Mouse (Mus musculus) hindbrain, embryonic 11.5 days (tissue): ENCODE data around the gene Fars2. TPM values are rescaled to one million over a fixed set of nuclear protein-coding genes. Genes with fewer than 3 reads are reported as not detected.

Experiments used
- ATAC-seq: fragments of 200-750 bp; cut with Nextera tagmentation; 2 replicates; pipeline ENCODE4 v1.8.0; 2017; ENCODE audit warnings: mild to moderate bottlenecking, moderate TSS enrichment, moderate library complexity; ENCODE audit not compliant: low FRiP score
- DNase-seq: peaks from one replicate; pipeline ENCODE4 v3.0.0-alpha.2; 2015; ENCODE audit warnings: low spot score
- H3K27ac ChIP-seq: fragments of 300-500 bp; sonication (generic); 2 replicates; pipeline ENCODE4 v1.5.1; 2014; ENCODE audit warnings: mild to moderate bottlenecking, low read depth, low read length
- H3K27me3 ChIP-seq: fragments of 300-500 bp; sonication (generic); 2 replicates; pipeline ENCODE4 v1.6.1; 2014; ENCODE audit warnings: mild to moderate bottlenecking, low read length, moderate library complexity, mixed read lengths; ENCODE audit not compliant: control insufficient read depth, insufficient read depth
- H3K36me3 ChIP-seq: fragments of 300-500 bp; sonication (generic); 2 replicates; pipeline ENCODE4 v1.6.1; 2014; ENCODE audit warnings: mild to moderate bottlenecking, low read length, moderate library complexity, mixed read lengths; ENCODE audit not compliant: control insufficient read depth, insufficient read depth
- H3K4me1 ChIP-seq: fragments of 300-500 bp; sonication (generic); replicated peaks from 2 replicates; pipeline ENCODE4 v1.6.1; 2014; ENCODE audit warnings: low read length, mixed read lengths; ENCODE audit not compliant: control insufficient read depth, insufficient read depth
- H3K4me2 ChIP-seq: fragments of 300-500 bp; sonication (generic); replicated peaks from 2 replicates; pipeline ENCODE4 v1.6.1; 2014; ENCODE audit warnings: mild to moderate bottlenecking, low read depth, low read length
- H3K4me3 ChIP-seq: fragments of 300-500 bp; sonication (generic); 2 replicates; pipeline ENCODE4 v1.5.1; 2014; ENCODE audit warnings: low read depth, low read length
- H3K9ac ChIP-seq: fragments of 300-500 bp; sonication (generic); 2 replicates; pipeline ENCODE4 v1.6.1; 2014; ENCODE audit warnings: low read depth, low read length
- H3K9me3 ChIP-seq: fragments of 300-500 bp; sonication (generic); 2 replicates; pipeline ENCODE4 v1.6.1; 2016; ENCODE audit warnings: low read length; ENCODE audit not compliant: control insufficient read depth
- WGBS: fragments of 180-500 bp; shearing (Covaris S2); extraction: QIAGEN DNeasy Blood & Tissue Kit; methylation state at CpG from one replicate; pipeline ENCODE4 v1.1.7; 2014; 5-methylcytosine and 5-hydroxymethylcytosine counted together
- polyA plus RNA-seq: library from polyadenylated mRNA; unstranded; fragments of >200 nt; fragmentation: Nextera tagmentation; extraction: Ambion mirVana; gene quantifications from 2 replicates; pipeline ENCODE4 v1.2.1, GENCODE M21; 2014

The Fars2 gene
- polyA plus RNA-seq, 1 experiment from 2014 or later = 31.1 TPM

DNA sequence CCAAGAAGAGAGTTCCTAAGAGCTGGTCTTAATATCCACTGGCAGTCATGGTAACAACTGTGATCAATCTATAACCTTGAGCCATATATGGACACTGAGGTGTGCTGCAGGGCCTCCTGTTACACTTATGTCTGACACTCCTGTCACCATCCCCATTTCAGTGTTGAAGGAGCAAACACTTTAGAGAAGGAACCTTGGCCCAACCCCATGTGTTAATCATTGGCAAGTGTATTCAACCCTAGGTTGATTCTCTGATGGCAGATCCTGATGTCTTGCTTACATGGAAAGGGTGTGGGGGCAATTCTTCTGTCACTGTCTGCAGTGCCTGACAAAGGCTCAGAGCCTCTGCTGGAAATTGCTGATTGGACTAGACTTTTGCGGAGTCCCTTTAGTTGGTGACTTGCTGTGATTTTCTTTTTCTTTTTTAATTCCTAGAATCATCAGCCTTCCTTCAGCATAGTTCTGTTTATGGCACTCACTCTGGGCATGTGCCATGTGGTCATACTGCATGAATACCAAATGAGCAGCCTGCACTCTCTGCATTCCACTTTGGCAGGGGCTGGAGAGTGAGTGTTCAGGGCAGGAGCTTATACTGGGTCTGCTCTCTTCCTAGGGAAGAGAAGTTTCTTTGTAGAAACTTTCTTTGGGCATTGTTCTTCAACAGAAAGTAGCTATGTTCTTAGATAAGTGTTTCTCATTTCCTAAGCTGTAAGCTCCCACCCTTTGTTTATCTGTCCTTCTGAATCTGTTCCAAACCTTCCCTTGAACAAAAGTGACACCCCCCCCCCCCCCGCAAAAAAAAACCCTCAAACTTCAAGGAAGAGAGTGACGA, 181.0 kb downstream of the Fars2 start:
- no peak overlapping the region for H3K9ac ChIP-seq
- H3K36me3 ChIP-seq = no peaks in the 10 kb centered on the region
- no peak overlapping the region for H3K4me3 ChIP-seq
- H3K27ac ChIP-seq = no peak overlapping the region
- H3K4me2 ChIP-seq = no peak overlapping the region
- DNase-seq (no peak), ATAC-seq (no peak)
- H3K27me3 ChIP-seq = no peaks in the 10 kb centered on the region
- H3K4me1 ChIP-seq = no peaks in the 10 kb centered on the region
- no peaks in the 10 kb centered on the region for H3K9me3 ChIP-seq
- 62% methylated on average over 3 of the region's 3 CpGs for WGBS

DNA sequence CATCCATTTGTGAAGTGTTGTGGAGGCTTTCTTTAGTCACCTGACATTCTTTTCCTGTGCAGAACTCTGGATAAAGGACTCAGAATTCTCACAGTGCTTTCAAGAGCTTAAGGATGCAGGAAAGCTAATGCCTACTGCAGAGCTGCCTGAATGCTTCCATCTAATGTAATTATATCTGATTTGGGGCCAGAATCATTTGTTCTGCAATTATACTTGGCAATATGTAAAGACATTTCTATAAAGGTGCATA, 181.5 kb downstream of the Fars2 start:
- no peak for ATAC-seq
- no peak overlapping the region for H3K9ac ChIP-seq

DNA sequence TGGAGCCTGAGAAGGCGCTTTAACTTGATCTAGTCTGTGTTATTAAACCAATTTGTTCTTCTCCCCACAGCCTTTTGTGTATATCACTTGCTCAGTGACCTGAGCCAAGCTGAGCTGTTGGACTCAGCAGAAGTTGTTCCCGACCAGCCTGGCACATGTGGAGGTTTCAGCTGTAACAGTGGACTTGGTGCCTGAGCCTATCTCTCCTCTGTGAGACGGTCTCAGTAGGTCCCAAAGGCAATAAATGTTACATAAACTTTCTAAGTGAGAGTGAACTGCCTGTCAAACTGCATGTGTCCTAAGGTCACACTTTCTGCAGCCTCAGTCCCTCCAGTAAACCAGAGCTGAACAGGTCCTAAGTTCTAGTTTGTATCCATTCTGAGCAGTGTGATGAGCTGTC, 185.6 kb downstream of the Fars2 start:
- H3K4me1 ChIP-seq = no peaks in the 10 kb centered on the region
- no peak overlapping the region for H3K4me3 ChIP-seq
- H3K27me3 ChIP-seq = no peaks in the 10 kb centered on the region
- ATAC-seq (no peak), DNase-seq (no peak)
- no peak overlapping the region for H3K9ac ChIP-seq
- no peak overlapping the region for H3K4me2 ChIP-seq
- no peaks in the 10 kb centered on the region for H3K36me3 ChIP-seq
- 81% methylated on average over 3 of the region's 3 CpGs for WGBS
- no peaks in the 10 kb centered on the region for H3K9me3 ChIP-seq
- no peak overlapping the region for H3K27ac ChIP-seq

More for the DNA sequence above, 181.5 kb downstream of the Fars2 start:
- H3K4me3 ChIP-seq = no peak overlapping the region
- no peak for DNase-seq
- no peaks in the 10 kb centered on the region for H3K9me3 ChIP-seq
- no peaks in the 10 kb centered on the region for H3K36me3 ChIP-seq
- no peaks in the 10 kb centered on the region for H3K27me3 ChIP-seq
- no peak overlapping the region for H3K27ac ChIP-seq
- no peak overlapping the region for H3K4me2 ChIP-seq
- no peaks in the 10 kb centered on the region for H3K4me1 ChIP-seq

DNA sequence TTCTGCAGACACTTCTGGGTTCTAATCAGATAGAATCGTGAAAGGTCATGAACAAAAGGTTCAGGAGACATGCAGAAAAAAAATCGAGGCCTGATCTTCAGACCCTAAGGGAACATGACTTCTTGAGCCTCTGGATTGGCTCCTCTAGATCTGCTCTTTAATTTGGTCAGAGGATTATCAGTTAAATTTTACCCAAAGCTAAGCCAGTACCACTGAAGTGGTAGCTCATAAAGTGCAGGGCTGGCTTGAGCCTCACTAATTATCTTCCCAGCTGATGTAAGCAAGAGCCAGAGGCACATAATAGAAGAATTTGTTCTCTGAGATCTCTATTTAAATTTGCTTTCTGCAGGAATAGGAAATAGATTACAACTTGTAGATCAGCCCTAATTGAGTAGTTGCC, 188.1 kb downstream of the Fars2 start:
- no peak overlapping the region for H3K9ac ChIP-seq
- no peaks in the 10 kb centered on the region for H3K9me3 ChIP-seq
- no peaks in the 10 kb centered on the region for H3K36me3 ChIP-seq
- DNase-seq (no peak), ATAC-seq (no peak)
- no peak overlapping the region for H3K27ac ChIP-seq
- no peak overlapping the region for H3K4me3 ChIP-seq
- 78% methylated on average over 2 of the region's 2 CpGs for WGBS
- H3K4me1 ChIP-seq = no peaks in the 10 kb centered on the region
- no peaks in the 10 kb centered on the region for H3K27me3 ChIP-seq
- H3K4me2 ChIP-seq = no peak overlapping the region

DNA sequence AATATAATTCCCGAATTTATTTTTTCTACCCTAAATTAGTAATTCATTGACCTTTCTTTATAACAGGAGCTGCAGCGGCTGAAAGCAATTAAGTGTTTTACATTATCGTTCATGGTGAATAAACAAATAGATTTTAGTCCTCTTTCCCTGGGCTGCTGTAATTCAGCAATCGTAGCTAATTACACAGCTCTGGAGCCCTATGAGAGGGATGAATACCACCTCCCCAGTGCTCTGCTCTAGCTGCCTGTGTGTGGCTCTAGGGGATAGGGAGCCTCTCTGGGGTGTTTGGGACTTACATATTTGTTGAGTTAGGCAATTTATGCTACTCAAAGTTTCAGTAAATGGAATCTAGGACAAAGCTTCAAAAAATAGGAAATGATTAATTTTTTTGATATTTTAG, 190.2 kb downstream of the Fars2 start:
- Histone ChIP-seq H3K36me3 (no peaks in the 10 kb centered on the region), H3K9ac (no peak overlapping the region), H3K4me1 (no peaks in the 10 kb centered on the region), H3K4me2 (no peak overlapping the region), H3K27ac (no peak overlapping the region), H3K27me3 (no peaks in the 10 kb centered on the region), H3K4me3 (no peak overlapping the region), H3K9me3 (no peaks in the 10 kb centered on the region)
- ATAC-seq (no peak), DNase-seq (no peak)
- 80% methylated on average over 4 of the region's 4 CpGs for WGBS

DNA sequence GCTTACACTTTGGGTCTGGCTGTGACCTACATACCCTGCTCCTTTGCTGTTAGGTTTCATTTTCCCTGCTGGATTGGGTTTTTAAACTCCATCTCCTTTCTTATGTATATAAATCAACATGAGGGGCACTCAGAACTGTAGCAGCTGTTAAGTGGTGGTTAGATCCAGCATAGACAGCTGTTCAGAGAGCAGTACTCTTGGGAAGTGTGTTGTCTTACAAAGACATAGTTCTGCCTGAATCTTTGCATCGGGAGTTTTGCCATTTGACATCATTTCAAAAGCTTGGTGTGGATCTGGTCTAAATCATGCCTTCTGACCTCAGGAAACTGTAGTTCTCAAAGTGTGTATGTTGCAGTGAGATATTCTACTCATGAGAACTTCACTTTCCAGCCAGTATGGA, 191.9 kb downstream of the Fars2 start:
- no peak for DNase-seq
- 79% methylated on average over 1 of the region's 1 CpGs for WGBS
- H3K4me3 ChIP-seq = no peak overlapping the region
- H3K27ac ChIP-seq = no peak overlapping the region
- H3K36me3 ChIP-seq = no peaks in the 10 kb centered on the region
- H3K9ac ChIP-seq = no peak overlapping the region
- H3K27me3 ChIP-seq = no peaks in the 10 kb centered on the region
- no peak overlapping the region for H3K4me2 ChIP-seq
- no peaks in the 10 kb centered on the region for H3K9me3 ChIP-seq
- no peak for ATAC-seq
- H3K4me1 ChIP-seq = no peaks in the 10 kb centered on the region

DNA sequence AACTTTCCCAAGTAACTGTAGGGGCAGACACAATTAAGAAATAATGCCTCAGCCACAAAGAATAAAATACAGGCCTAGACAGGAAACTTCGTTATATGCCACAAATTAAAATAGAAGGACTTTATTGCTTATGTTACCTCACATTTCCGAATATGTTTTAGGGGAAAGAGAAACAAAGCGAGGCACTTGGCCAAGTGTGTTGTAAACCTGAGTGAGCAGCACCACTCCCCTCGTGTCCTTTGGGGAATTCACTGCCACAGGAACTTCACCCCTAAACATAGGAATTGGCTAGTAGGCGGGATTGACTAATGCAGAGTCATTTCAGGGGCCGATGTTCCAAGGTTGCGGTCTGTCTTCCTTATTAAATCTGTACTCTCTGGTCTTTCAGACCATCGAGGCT, 197.0 kb downstream of the Fars2 start:
- H3K9me3 ChIP-seq = no peaks in the 10 kb centered on the region
- H3K9ac ChIP-seq = no peak overlapping the region
- H3K4me3 ChIP-seq = no peak overlapping the region
- no peak for ATAC-seq
- no peak for DNase-seq
- no peaks in the 10 kb centered on the region for H3K27me3 ChIP-seq
- no peak overlapping the region for H3K4me2 ChIP-seq
- no peaks in the 10 kb centered on the region for H3K4me1 ChIP-seq
- H3K36me3 ChIP-seq = no peaks in the 10 kb centered on the region
- no peak overlapping the region for H3K27ac ChIP-seq
- 89% methylated on average over 8 of the region's 8 CpGs for WGBS

DNA sequence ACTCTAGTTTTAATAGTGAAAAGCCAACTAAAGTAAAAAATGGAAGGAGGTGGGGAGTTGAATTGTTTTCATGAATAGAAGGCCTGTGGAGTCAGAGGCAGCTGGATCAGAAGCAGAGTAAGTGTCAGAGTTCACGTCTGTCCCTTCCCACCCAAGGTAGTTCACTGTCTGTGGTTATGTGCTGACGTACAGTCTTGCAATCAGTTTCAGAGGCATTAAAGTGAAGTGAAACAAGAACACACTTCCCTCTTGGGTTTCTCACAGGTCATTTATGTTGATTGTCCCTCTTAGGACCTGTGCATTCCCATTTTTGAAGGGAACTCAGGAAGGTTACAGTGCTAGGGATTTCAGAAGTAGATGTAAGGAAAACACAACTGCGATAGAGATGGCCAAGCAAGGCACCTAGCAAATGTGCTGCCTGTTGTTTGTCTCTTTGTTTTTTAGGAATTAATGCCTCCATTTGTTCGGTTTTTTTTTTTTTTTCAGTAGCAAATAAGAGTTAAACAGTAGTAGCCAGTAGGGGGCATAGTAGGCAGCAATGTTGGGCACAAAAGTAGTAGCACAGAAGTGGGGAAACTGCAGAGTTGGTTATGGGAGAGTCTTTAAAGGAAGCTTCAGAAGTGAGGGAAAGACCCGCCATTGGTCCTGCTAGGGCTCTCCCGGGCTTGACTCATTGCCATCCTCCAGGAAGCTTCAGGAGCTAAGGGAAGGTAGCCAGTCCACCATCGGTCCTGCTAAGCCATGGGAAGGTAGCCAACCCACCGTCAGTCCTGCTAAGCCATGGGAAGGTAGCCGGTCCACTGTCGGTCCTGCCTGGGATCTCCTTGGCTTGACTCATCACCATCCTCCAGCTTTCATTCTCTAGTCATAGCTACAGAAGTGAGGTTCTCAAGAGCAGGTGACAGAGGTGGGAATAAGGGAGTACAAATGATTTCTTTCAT, 197.9 kb downstream of the Fars2 start:
- Histone ChIP-seq H3K4me2 (no peak overlapping the region), H3K9ac (no peak overlapping the region), H3K4me3 (no peak overlapping the region), H3K36me3 (no peaks in the 10 kb centered on the region), H3K4me1 (no peaks in the 10 kb centered on the region), H3K9me3 (no peaks in the 10 kb centered on the region), H3K27ac (no peak overlapping the region), H3K27me3 (no peaks in the 10 kb centered on the region)
- 87% methylated on average over 10 of the region's 10 CpGs for WGBS
- no peak for ATAC-seq
- DNase-seq = no peak

DNA sequence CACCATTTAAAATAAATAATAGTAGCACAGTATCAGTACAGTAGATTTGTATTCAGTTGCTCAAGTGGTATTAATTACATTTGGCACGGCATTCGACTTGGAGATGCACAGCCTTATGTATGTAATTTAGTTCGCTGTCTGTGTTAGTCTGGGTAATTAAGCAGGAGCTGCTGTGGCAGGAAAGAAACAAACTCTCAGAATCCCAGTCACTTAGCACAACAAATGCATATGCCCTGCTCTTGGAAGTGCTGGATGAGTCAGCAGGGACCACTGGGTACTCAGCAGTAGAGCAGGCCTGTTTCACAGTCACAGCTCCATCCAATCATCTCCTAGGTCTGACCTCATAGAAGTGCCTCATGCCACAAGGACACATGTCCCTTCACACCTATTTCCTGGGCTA, 200.6 kb downstream of the Fars2 start:
- Histone ChIP-seq H3K4me2 (no peak overlapping the region), H3K27ac (no peak overlapping the region), H3K9ac (no peak overlapping the region), H3K4me1 (no peaks in the 10 kb centered on the region), H3K4me3 (no peak overlapping the region), H3K27me3 (no peaks in the 10 kb centered on the region), H3K9me3 (no peaks in the 10 kb centered on the region), H3K36me3 (no peaks in the 10 kb centered on the region)
- 91% methylated on average over 3 of the region's 3 CpGs for WGBS
- ATAC-seq = no peak
- DNase-seq = no peak
